Mouse (Mus musculus): Measurements from ENCODE around the gene Tgif1.
"Not testable (repeated sequence)": the region's sequence is repeated elsewhere in the genome, so short reads cannot be mapped to it uniquely, and the experiment has no call there.

The Tgif1 gene

GRCm38 (mm10) chr17:70843252-70843651 lies 10.1 kb downstream of the Tgif1 start:
- no peak for DNase-seq (ENCODE audit: low read depth)

- DNase-seq (ENCODE audit: low read depth), result no peak
Observed at GRCm38 (mm10) chr17:70838533-70838932, 14.8 kb downstream of the Tgif1 start.

- no peak for DNase-seq (ENCODE audit: low read depth)
Observed at GRCm38 (mm10) chr17:70838031-70838430, 15.3 kb downstream of the Tgif1 start.

- not testable (repeated sequence) for DNase-seq (ENCODE audit: low read depth)
Observed at GRCm38 (mm10) chr17:70837474-70837873, 15.9 kb downstream of the Tgif1 start.

DNA sequence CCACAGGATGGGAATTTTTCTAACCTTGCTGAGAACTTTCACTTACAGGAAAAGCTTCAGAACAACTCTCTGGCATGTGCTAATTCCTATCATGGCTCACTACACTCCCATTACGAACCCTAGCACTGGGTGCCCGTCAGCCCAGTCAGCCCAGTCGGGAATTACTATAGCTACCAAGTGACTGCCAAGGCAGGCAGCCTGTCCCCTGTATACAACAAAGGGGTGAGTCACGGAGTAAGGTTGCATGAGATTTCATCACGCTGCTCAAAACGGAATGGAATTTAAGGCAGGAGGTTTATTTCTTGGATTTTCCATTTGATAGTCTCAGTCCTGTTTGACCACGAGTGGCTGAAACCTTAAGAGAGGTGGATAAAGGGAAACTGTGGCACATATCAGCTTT lies 16.5 kb downstream of the Tgif1 start:
- peak; percentile 49 for DNase-seq (ENCODE audit: low read depth)

GRCm38 (mm10) chr17:70835071-70835790 lies 18.1 kb downstream of the Tgif1 start:
- no peak for DNase-seq (ENCODE audit: low read depth)

DNA sequence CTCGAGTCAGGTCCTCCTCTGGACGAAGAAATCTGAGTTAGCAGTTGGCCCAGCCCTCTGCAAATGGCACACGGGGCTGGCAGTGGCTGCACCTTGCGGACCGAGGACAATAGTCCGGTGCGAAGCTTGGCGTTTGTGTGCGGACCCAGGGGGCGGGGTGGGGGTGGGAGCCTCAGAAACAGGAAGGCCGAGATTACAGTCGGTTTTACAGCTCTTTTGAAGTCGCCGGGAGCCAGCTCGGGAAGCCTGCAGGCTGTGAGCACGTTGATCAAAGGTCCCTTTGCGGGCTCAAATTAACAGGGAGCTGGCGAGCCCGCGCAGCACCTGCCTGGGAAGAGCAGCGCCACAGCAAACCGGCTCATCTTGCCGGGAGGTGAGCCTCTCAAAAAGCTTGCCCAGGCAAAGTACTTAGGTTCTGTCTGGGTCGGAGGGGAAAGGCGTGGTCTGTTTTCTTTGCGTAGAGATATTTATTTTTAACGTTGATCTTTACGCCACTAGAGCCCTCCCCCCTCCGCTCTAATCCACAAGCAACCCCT lies 18.8 kb downstream of the Tgif1 start:
- DNase-seq (ENCODE audit: low read depth), result no peak

DNA sequence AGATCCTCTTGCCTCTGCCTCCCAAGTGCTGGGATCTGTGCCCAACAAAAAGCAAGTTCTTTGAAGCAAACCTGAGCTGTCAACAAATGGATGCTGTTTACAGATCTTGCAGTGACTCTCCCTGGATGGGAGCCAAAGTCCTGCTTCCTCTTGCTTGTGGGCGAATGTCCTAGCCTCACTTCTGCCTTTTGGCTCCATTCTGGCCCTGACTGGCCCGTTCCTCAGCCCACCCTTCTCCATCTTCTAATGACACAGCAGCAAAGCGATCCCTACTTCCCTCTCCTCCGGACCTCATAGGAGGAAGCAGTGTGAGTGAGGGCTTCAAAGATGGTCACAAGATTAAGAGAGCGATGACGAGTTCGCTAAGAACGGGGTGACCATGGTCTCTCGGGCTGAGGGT lies 20.8 kb downstream of the Tgif1 start:
- peak; percentile 63 for DNase-seq (ENCODE audit: low read depth)

DNA sequence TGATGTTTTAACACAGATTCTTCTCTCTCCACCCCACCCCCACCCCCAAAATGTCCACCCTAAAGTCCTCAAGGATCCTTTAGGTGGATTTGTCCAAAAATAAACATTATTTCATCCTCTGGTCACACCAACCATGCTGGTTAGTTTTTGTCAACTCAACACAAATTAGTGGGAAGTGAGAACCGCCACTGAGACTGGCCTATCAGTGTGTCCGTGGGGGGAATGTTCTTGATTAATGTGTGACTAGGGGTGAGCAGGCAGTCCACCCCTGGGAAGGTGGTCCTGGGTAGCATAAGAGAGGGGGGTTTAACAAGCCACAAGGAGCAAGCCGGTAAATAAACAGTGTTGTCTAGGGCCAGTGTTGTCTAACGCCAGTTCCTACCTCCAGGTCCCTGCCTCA lies 21.8 kb downstream of the Tgif1 start:
- DNase-seq (ENCODE audit: low read depth), result no peak

GRCm38 (mm10) chr17:70829943-70830715 lies 23.2 kb downstream of the Tgif1 start:
- DNase-seq (ENCODE audit: low read depth), result no peak

GRCm38 (mm10) chr17:70829217-70829616 lies 24.1 kb downstream of the Tgif1 start:
- DNase-seq (ENCODE audit: low read depth), result peak; percentile 47

- DNase-seq (ENCODE audit: low read depth), result no peak
Observed at GRCm38 (mm10) chr17:70828569-70828968, 24.8 kb downstream of the Tgif1 start.

DNA sequence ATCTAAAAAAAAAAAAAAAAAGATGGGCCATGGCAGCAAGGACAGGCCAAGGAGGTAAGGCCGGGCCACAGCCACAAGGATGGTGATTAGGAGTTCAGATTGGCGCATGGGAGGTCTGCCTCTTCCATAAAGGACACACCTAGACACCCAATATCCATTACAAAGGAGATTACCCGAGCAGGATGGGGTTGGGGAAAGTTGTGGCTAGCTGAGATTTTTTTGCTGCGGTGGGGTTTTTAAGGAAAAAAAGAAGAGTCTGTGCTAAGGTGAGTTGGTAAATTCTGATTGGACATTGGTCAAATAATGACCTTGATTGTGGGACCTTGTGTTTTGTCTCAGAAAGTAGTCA lies 25.2 kb downstream of the Tgif1 start:
- DNase-seq (ENCODE audit: low read depth), result no peak

DNA sequence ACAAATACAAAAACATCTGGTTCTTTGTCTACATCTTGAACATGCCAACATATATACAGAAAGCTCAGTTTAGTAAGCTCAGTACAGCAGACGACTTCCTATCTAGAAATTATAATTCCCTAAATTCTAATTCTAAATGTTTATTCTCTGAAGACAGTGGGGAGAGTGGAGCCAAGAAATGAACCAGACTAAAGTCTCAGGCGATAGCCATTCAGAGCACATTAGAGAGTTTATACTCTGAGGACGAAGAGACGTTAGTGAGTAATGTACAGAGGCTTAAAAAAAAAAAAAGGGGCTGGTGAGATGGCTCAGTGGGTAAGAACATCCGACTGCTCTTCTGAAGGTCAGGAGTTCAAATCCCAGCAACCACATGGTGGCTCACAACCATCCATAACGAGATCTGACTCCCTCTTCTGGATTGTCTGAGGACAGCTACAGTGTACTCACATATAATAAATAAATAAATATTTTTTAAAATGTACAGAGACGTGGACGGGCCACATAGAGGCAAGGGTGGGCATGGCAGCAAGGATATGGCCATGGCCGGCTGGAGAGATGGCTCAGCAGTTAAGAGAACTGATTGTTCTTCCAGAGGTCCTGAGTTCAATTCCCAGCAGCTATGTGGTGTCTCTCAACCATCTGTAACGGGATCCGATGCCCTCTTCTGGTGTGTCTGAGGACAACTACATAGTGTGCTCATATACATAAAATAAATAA lies 25.7 kb downstream of the Tgif1 start:
- DNase-seq (ENCODE audit: low read depth), result not testable (repeated sequence)

- no peak for DNase-seq (ENCODE audit: low read depth)
Observed at GRCm38 (mm10) chr17:70826227-70826626, 27.1 kb downstream of the Tgif1 start.

DNA sequence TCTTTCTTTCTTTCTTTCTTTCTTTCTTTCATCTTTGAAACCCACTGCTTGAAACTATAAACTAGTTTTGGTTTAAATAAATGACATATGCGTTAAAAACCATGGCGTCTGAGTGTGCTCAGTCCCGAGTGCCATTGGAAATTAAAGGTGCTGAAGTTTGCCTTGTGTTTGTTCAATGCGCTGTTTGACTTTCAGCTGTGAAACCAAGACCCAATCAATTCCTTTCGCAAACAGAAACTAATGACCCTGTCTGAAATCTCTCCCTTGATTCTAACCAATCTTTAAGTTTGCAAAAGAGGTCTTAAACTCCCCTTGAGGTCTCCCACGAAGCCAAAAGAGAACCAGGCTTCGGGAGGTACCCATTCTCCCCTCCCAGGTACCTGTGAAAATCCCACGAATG lies 30.3 kb downstream of the Tgif1 start:
- no peak for DNase-seq (ENCODE audit: low read depth)

GRCm38 (mm10) chr17:70817862-70818451 lies 35.4 kb downstream of the Tgif1 start:
- no peak for DNase-seq (ENCODE audit: low read depth)

- no peak for DNase-seq (ENCODE audit: low read depth)
Observed at GRCm38 (mm10) chr17:70815001-70815400, 38.3 kb downstream of the Tgif1 start.

DNA sequence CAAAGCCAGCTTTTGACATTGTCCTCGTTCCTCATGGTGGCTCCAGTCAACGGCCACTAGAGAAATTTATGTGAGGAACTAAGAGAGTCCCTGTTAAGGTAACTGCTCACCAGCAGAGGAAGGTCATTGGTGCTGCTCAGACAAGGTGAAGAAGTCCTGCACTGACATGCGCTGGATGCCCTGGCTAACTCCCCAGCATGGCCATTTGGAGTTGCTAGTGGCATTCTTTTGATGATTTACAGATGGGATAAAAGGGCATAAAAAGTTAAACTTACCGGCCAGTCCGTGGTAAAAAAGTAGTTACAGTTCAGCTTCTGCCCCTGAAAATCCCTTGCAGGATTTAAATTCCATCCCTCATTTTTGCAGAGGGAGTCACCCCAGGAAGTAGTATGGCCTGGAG lies 42.6 kb downstream of the Tgif1 start:
- DNase-seq (ENCODE audit: low read depth), result no peak

GRCm38 (mm10) chr17:70809776-70810175 lies 43.6 kb downstream of the Tgif1 start:
- no peak for DNase-seq (ENCODE audit: low read depth)

GRCm38 (mm10) chr17:70808837-70809236 lies 44.5 kb downstream of the Tgif1 start:
- no peak for DNase-seq (ENCODE audit: low read depth)

DNA sequence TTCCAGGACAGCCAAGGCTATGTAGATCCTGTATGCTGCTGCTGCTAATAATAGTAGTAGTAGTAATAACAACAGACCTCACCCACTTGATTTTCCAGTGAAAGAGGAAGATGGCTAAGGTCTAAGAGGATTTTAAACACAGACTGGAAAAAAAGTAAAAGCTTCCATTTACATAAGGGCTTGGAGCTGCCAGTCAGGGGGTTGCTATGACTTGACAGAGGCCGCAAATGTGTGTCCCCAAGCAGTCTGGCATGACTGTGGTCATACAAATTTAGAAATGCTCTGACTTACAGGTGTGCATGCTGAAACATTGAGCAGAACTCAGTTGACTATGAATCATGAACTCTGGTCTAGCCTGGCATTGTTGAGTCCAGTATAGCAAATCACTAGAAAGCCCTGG lies 45.5 kb downstream of the Tgif1 start:
- DNase-seq (ENCODE audit: low read depth), result no peak
